Mouse (Mus musculus) liver, embryonic 15.5 days (tissue): ENCODE results near the gene Crot. TPM values are rescaled to one million over a fixed set of nuclear protein-coding genes. Genes with fewer than 3 reads are reported as not detected.

Source experiments
- ATAC-seq: fragments of 200-750 bp; cut with Nextera tagmentation; 2 replicates; pipeline ENCODE4 v1.8.0; 2017; ENCODE audit warnings: moderate number of reproducible peaks, mild to moderate bottlenecking, moderate library complexity; ENCODE audit not compliant: insufficient read depth
- H3K27ac ChIP-seq: fragments of 300-500 bp; sonication (generic); replicated peaks from 2 replicates; pipeline ENCODE4 v1.5.1; 2015; ENCODE audit warnings: mild to moderate bottlenecking, inconsistent platforms
- H3K27me3 ChIP-seq: fragments of 300-500 bp; sonication (generic); 2 replicates; pipeline ENCODE4 v1.6.1; 2015; ENCODE audit warnings: mild to moderate bottlenecking, inconsistent platforms
- H3K36me3 ChIP-seq: fragments of 300-500 bp; sonication (generic); replicated peaks from 2 replicates; pipeline ENCODE4 v1.6.1; 2015; ENCODE audit warnings: moderate library complexity, mild to moderate bottlenecking, inconsistent platforms
- H3K4me1 ChIP-seq: fragments of 300-500 bp; sonication (generic); replicated peaks from 2 replicates; pipeline ENCODE4 v1.6.1; 2015; ENCODE audit warnings: inconsistent platforms
- H3K4me2 ChIP-seq: fragments of 300-500 bp; sonication (generic); 2 replicates; pipeline ENCODE4 v1.6.1; 2015; ENCODE audit warnings: moderate library complexity, mild to moderate bottlenecking, inconsistent platforms
- H3K4me3 ChIP-seq: fragments of 300-500 bp; sonication (generic); replicated peaks from 2 replicates; pipeline ENCODE4 v1.5.1; 2015; ENCODE audit warnings: mild to moderate bottlenecking, inconsistent platforms
- H3K9ac ChIP-seq: fragments of 300-500 bp; sonication (generic); 2 replicates; pipeline ENCODE4 v1.6.1; 2015; ENCODE audit warnings: moderate library complexity, mild to moderate bottlenecking, inconsistent platforms
- H3K9me3 ChIP-seq: fragments of 300-500 bp; sonication (generic); replicated peaks from 2 replicates; pipeline ENCODE4 v1.6.1; 2016; ENCODE audit warnings: inconsistent platforms
- WGBS: fragments of 180-500 bp; shearing (Covaris S2); methylation state at CpG from one replicate; pipeline ENCODE4 v1.1.7; 2015; ENCODE audit warnings: mixed read lengths; ENCODE audit not compliant: insufficient replicate concordance; 5-methylcytosine and 5-hydroxymethylcytosine counted together
- polyA plus RNA-seq: library from polyadenylated mRNA; unstranded; fragments of >200 nt; fragmentation: Nextera tagmentation; extraction: Ambion mirVana; gene quantifications from 2 replicates; pipeline ENCODE4 v1.2.1, GENCODE M21; 2015

Gene Crot
- polyA plus RNA-seq = 58.1 and 58.3 TPM in 2 replicates

GRCm38 (mm10) chr5:8996686-8997512, at the start of gene Crot:
TSS of gene Crot (minus strand) at chr5:8997324.
- peaks cover 27% of the 10 kb centered on the region for H3K4me1 ChIP-seq
- H3K9me3 ChIP-seq = no peaks in the 10 kb centered on the region
- WGBS = under 1% methylated on average over 57 of the region's 57 CpGs
- peak within 1 kb of the TSS; percentile 71 for H3K9ac ChIP-seq
- H3K4me3 ChIP-seq = peak within 1 kb of the TSS; percentile 84
- H3K4me2 ChIP-seq = peak within 1 kb of the TSS; percentile 89
- H3K36me3 ChIP-seq = peaks cover 9% of the 10 kb centered on the region
- peak; percentile 97 for ATAC-seq
- no peaks in the 10 kb centered on the region for H3K27me3 ChIP-seq
- peak within 1 kb of the TSS; percentile 84 for H3K27ac ChIP-seq

GRCm38 (mm10) chr5:9045904-9046303, 48.8 kb upstream of the Crot start:
- peak; percentile 79 for ATAC-seq
- H3K4me3 ChIP-seq = no peak overlapping the region
- no peak overlapping the region for H3K9ac ChIP-seq
- no peaks in the 10 kb centered on the region for H3K27me3 ChIP-seq
- H3K36me3 ChIP-seq = no peaks in the 10 kb centered on the region
- peak overlapping the region; percentile 63 for H3K27ac ChIP-seq
- WGBS = 64% methylated on average over 8 of the region's 8 CpGs
- H3K4me2 ChIP-seq = no peak overlapping the region
- no peaks in the 10 kb centered on the region for H3K9me3 ChIP-seq
- 0 out of 2 replicates have a peak, but pooled peaks cover 7% of the 10 kb centered on the region for H3K4me1 ChIP-seq

GRCm38 (mm10) chr5:9044821-9045220, 47.7 kb upstream of the Crot start:
- H3K4me2 ChIP-seq = no peak overlapping the region
- H3K4me1 ChIP-seq = peaks cover 12% of the 10 kb centered on the region; the same call in 1 of the 2 replicates
- no peaks in the 10 kb centered on the region for H3K9me3 ChIP-seq
- no peak overlapping the region for H3K4me3 ChIP-seq
- no peak for ATAC-seq
- H3K9ac ChIP-seq = no peak overlapping the region
- H3K27me3 ChIP-seq = no peaks in the 10 kb centered on the region
- H3K36me3 ChIP-seq = no peaks in the 10 kb centered on the region
- WGBS = 40% methylated on average over 2 of the region's 2 CpGs
- H3K27ac ChIP-seq = no peak overlapping the region

GRCm38 (mm10) chr5:9043582-9044267, 46.6 kb upstream of the Crot start:
- Histone ChIP-seq H3K27ac (no peak overlapping the region; the same call in 1 of the 2 replicates), H3K9me3 (no peaks in the 10 kb centered on the region), H3K9ac (no peak overlapping the region), H3K27me3 (no peaks in the 10 kb centered on the region), H3K4me3 (no peak overlapping the region), H3K4me1 (peaks cover 12% of the 10 kb centered on the region; the same call in 1 of the 2 replicates), H3K36me3 (no peaks in the 10 kb centered on the region), H3K4me2 (no peak overlapping the region)
- 68% methylated on average over 8 of the region's 8 CpGs for WGBS
- ATAC-seq = no peak

- Histone ChIP-seq H3K36me3 (no peaks in the 10 kb centered on the region), H3K9me3 (no peaks in the 10 kb centered on the region), H3K4me3 (no peak overlapping the region), H3K27me3 (no peaks in the 10 kb centered on the region), H3K9ac (no peak overlapping the region), H3K4me1 (peaks cover 12% of the 10 kb centered on the region; the same call in 1 of the 2 replicates), H3K27ac (no peak overlapping the region), H3K4me2 (no peak overlapping the region)
- ATAC-seq = no peak
- WGBS = 70% methylated on average over 10 of the region's 10 CpGs
Observed at GRCm38 (mm10) chr5:9042721-9043416, 45.7 kb upstream of the Crot start.

- Histone ChIP-seq H3K36me3 (no peaks in the 10 kb centered on the region), H3K9ac (no peak overlapping the region), H3K27ac (no peak overlapping the region; the same call in 1 of the 2 replicates), H3K4me2 (no peak overlapping the region), H3K4me1 (peaks cover 12% of the 10 kb centered on the region; the same call in 1 of the 2 replicates), H3K9me3 (no peaks in the 10 kb centered on the region), H3K4me3 (no peak overlapping the region), H3K27me3 (no peaks in the 10 kb centered on the region)
- 45% methylated on average over 3 of the region's 3 CpGs for WGBS
- ATAC-seq = peak; percentile 73
Observed at GRCm38 (mm10) chr5:9040665-9041215, 43.6 kb upstream of the Crot start.

GRCm38 (mm10) chr5:9039978-9040377, 42.9 kb upstream of the Crot start:
- H3K4me1 ChIP-seq = peaks cover 12% of the 10 kb centered on the region; the same call in 1 of the 2 replicates
- no peaks in the 10 kb centered on the region for H3K27me3 ChIP-seq
- no peak for ATAC-seq
- WGBS = 69% methylated on average over 7 of the region's 7 CpGs
- no peak overlapping the region for H3K9ac ChIP-seq
- H3K4me3 ChIP-seq = no peak overlapping the region
- H3K36me3 ChIP-seq = no peaks in the 10 kb centered on the region
- H3K9me3 ChIP-seq = no peaks in the 10 kb centered on the region
- H3K4me2 ChIP-seq = no peak overlapping the region
- H3K27ac ChIP-seq = peak overlapping the region; percentile 61

GRCm38 (mm10) chr5:9037292-9037691, 40.2 kb upstream of the Crot start:
- Histone ChIP-seq H3K36me3 (no peaks in the 10 kb centered on the region), H3K4me3 (no peak overlapping the region), H3K9ac (no peak overlapping the region), H3K27ac (no peak overlapping the region), H3K4me2 (no peak overlapping the region), H3K27me3 (no peaks in the 10 kb centered on the region), H3K4me1 (peaks cover 5% of the 10 kb centered on the region; the same call in 1 of the 2 replicates), H3K9me3 (no peaks in the 10 kb centered on the region)
- 37% methylated on average over 4 of the region's 4 CpGs for WGBS
- no peak for ATAC-seq

GRCm38 (mm10) chr5:9035457-9035856, 38.3 kb upstream of the Crot start:
- H3K4me3 ChIP-seq = no peak overlapping the region
- H3K9ac ChIP-seq = no peak overlapping the region
- H3K27me3 ChIP-seq = no peaks in the 10 kb centered on the region
- no peaks in the 10 kb centered on the region for H3K36me3 ChIP-seq
- no peak overlapping the region for H3K27ac ChIP-seq
- peaks cover 5% of the 10 kb centered on the region; the same call in 1 of the 2 replicates for H3K4me1 ChIP-seq
- H3K4me2 ChIP-seq = no peak overlapping the region
- 73% methylated on average over 4 of the region's 4 CpGs for WGBS
- no peaks in the 10 kb centered on the region for H3K9me3 ChIP-seq
- no peak for ATAC-seq

- peak; percentile 83 for ATAC-seq
- H3K4me3 ChIP-seq = no peak overlapping the region
- peak overlapping the region; percentile 31 for H3K27ac ChIP-seq
- H3K4me1 ChIP-seq = no peaks in the 10 kb centered on the region
- H3K9ac ChIP-seq = no peak overlapping the region
- H3K27me3 ChIP-seq = no peaks in the 10 kb centered on the region
- 68% methylated on average over 9 of the region's 9 CpGs for WGBS
- H3K36me3 ChIP-seq = no peaks in the 10 kb centered on the region
- no peak overlapping the region for H3K4me2 ChIP-seq
- no peaks in the 10 kb centered on the region for H3K9me3 ChIP-seq
Observed at GRCm38 (mm10) chr5:9034535-9034934, 37.4 kb upstream of the Crot start.
